Mouse (Mus musculus) NIH3T3 (cell line): ENCODE measurements around the gene Ptpn11.

Experiments used
- DNase-seq: peaks from one replicate; pipeline ENCODE4 v3.0.0-alpha.2; 2012; ENCODE audit warnings: low read depth

Ptpn11 gene

GRCm38 (mm10) chr5:121184375-121184774 is 6.8 kb downstream of the Ptpn11 start:
- no peak for DNase-seq

- DNase-seq: no peak
Measured at GRCm38 (mm10) chr5:121183269-121183668, 7.9 kb downstream of the Ptpn11 start.

- DNase-seq: no peak
Measured at GRCm38 (mm10) chr5:121179077-121179857, 11.9 kb downstream of the Ptpn11 start.

- peak; percentile 18 for DNase-seq
Measured at GRCm38 (mm10) chr5:121172835-121173234, 18.4 kb downstream of the Ptpn11 start.

- no peak for DNase-seq
Measured at GRCm38 (mm10) chr5:121169588-121169987, 21.6 kb downstream of the Ptpn11 start.

GRCm38 (mm10) chr5:121166884-121167283 is 24.3 kb downstream of the Ptpn11 start:
- DNase-seq: no peak

GRCm38 (mm10) chr5:121162923-121163322 is 28.3 kb downstream of the Ptpn11 start:
- no peak for DNase-seq

GRCm38 (mm10) chr5:121162285-121162684 is 28.9 kb downstream of the Ptpn11 start:
- no peak for DNase-seq

- no peak for DNase-seq
Measured at GRCm38 (mm10) chr5:121158966-121159365, 32.2 kb downstream of the Ptpn11 start.

- DNase-seq: no peak
Measured at GRCm38 (mm10) chr5:121157489-121157888, 33.7 kb downstream of the Ptpn11 start.

GRCm38 (mm10) chr5:121157017-121157416 is 34.2 kb downstream of the Ptpn11 start:
- DNase-seq: peak; percentile 57

GRCm38 (mm10) chr5:121156121-121156520 is 35.1 kb downstream of the Ptpn11 start:
- no peak for DNase-seq

GRCm38 (mm10) chr5:121150684-121151083 is 40.5 kb downstream of the Ptpn11 start:
- no peak for DNase-seq

- no peak for DNase-seq
Measured at GRCm38 (mm10) chr5:121149246-121149645, 42.0 kb downstream of the Ptpn11 start.

GRCm38 (mm10) chr5:121146275-121146674 is 44.9 kb downstream of the Ptpn11 start:
- DNase-seq: no peak

- DNase-seq: no peak
Measured at GRCm38 (mm10) chr5:121145609-121146008, 45.6 kb downstream of the Ptpn11 start.

- no peak for DNase-seq
Measured at GRCm38 (mm10) chr5:121144441-121145238, 46.6 kb downstream of the Ptpn11 start.

GRCm38 (mm10) chr5:121142431-121143119 is 48.6 kb downstream of the Ptpn11 start:
- DNase-seq: no peak

- no peak for DNase-seq
Measured at GRCm38 (mm10) chr5:121140276-121140675, 50.9 kb downstream of the Ptpn11 start.

- DNase-seq: no peak
Measured at GRCm38 (mm10) chr5:121137125-121137524, 54.1 kb downstream of the Ptpn11 start.

GRCm38 (mm10) chr5:121131801-121132200 is 59.4 kb downstream of the Ptpn11 start:
- no peak for DNase-seq

- no peak for DNase-seq
Measured at GRCm38 (mm10) chr5:121129254-121129653, 61.9 kb downstream of the Ptpn11 start.

- peak; percentile 38 for DNase-seq
Measured at GRCm38 (mm10) chr5:121126051-121126450, 65.1 kb downstream of the Ptpn11 start.
